Mouse (Mus musculus): ENCODE measurements around the gene Hbq1a. TPM values are rescaled to one million over a fixed set of nuclear protein-coding genes. Genes with fewer than 3 reads are reported as not detected.

Hbq1a gene
- polyA plus RNA-seq, 1 experiment from 2014 or later: 0.45 TPM

DNA sequence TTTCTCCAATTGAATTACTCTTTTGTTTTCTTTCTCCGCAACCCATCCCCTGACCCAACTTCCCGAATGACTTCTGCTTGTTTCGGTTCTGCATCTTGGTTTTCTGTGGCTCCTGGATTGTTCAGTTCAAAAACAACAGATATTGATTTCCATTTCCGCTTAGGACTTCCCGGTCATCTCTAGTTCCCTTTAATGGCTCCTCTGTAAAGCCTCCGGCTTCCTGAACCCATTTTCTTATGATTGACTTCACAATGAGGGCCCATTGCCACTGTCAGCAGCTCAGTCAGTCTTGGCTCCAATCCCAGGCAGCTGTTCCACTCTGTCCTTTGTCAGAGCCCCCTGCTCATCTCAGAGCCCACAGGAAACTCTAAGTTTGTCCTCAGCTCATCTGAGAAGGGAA, 31.2 kb downstream of the Hbq1a start:
- DNase-seq (peak; percentile 77), ATAC-seq (ENCODE audit: insufficient read depth) (peak; percentile 71; the same call in 1 of the 2 replicates)
- H3K9ac ChIP-seq: no peak overlapping the region
- H3K4me3 ChIP-seq (ENCODE audit: low read depth, low read length): no peak overlapping the region
- H3K9me3 ChIP-seq (ENCODE audit: low read depth, low read length): no peaks in the 10 kb centered on the region
- H3K27me3 ChIP-seq (ENCODE audit: insufficient read depth, low read length): no peaks in the 10 kb centered on the region
- TF ChIP-seq CTCF (IDR thresholded peaks at IDR 0.05; ENCODE audit: low read depth): no peak
- H3K4me2 ChIP-seq: no peak overlapping the region
- WGBS: 59% methylated on average over 6 of the region's 6 CpGs
- no peaks in the 10 kb centered on the region for H3K4me1 ChIP-seq (ENCODE audit: insufficient read depth)
- H3K27ac ChIP-seq (ENCODE audit: low read depth): no peak overlapping the region
- H3K36me3 ChIP-seq (ENCODE audit: insufficient read depth): no peaks in the 10 kb centered on the region

DNA sequence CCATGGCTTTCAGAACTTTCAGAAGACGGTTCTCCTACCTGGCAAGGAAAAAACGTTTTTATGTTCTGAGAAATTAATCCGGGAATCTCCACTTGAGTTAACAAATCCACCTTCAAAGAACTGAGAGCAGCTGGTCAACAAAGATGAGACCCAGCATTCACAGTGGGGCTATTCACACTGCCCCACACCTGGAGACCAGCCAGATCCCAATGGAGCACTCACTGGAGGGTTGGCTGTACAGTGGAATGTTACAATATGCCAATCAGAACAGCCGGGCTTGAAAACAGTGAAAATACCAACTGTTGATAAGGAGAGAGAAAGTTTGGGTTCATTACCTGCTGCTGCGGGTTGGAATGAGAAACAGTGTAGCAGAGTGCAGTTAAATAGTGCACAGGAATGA, 32.0 kb downstream of the Hbq1a start:
- H3K27ac ChIP-seq (ENCODE audit: low read depth): no peak overlapping the region
- no peaks in the 10 kb centered on the region for H3K9me3 ChIP-seq (ENCODE audit: low read depth, low read length)
- WGBS: 44% methylated on average over 5 of the region's 5 CpGs
- no peaks in the 10 kb centered on the region for H3K4me1 ChIP-seq (ENCODE audit: insufficient read depth)
- no peak overlapping the region for H3K9ac ChIP-seq
- H3K4me3 ChIP-seq (ENCODE audit: low read depth, low read length): no peak overlapping the region
- no peak overlapping the region for H3K4me2 ChIP-seq
- TF ChIP-seq CTCF (IDR thresholded peaks at IDR 0.05; ENCODE audit: low read depth): no peak
- no peaks in the 10 kb centered on the region for H3K36me3 ChIP-seq (ENCODE audit: insufficient read depth)
- peak; percentile 55 for DNase-seq
- H3K27me3 ChIP-seq (ENCODE audit: insufficient read depth, low read length): no peaks in the 10 kb centered on the region
- ATAC-seq (ENCODE audit: insufficient read depth): peak; percentile 53; the same call in 1 of the 2 replicates

DNA sequence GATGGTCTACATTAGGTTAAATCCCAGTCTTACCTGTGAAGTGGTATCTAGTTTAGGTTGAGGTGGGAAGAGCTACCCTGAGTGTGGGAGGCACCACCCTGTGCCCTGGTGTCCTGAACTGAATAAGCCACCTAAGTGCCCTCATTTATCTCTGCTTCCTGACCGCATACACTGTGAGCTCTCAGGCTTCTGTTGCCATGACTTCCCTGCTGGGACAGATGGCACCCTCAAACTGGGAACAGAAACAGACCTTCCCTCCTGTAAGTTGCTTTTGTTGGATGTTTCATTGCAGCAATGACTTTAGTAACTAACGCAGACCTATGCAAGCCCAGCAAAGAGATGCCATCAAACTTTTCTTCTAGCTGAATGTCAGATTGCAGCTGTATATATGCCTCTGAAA, 33.4 kb downstream of the Hbq1a start:
- ATAC-seq (ENCODE audit: insufficient read depth) (no peak), DNase-seq (no peak)
- Histone ChIP-seq H3K9me3 (ENCODE audit: low read depth, low read length) (no peaks in the 10 kb centered on the region), H3K27ac (ENCODE audit: low read depth) (no peak overlapping the region), H3K36me3 (ENCODE audit: insufficient read depth) (no peaks in the 10 kb centered on the region), H3K4me3 (ENCODE audit: low read depth, low read length) (no peak overlapping the region), H3K4me2 (no peak overlapping the region), H3K9ac (no peak overlapping the region), H3K27me3 (ENCODE audit: insufficient read depth, low read length) (no peaks in the 10 kb centered on the region), H3K4me1 (ENCODE audit: insufficient read depth) (no peaks in the 10 kb centered on the region)
- WGBS: 60% methylated on average over 2 of the region's 2 CpGs
- no peak for TF ChIP-seq CTCF (IDR thresholded peaks at IDR 0.05; ENCODE audit: low read depth)

DNA sequence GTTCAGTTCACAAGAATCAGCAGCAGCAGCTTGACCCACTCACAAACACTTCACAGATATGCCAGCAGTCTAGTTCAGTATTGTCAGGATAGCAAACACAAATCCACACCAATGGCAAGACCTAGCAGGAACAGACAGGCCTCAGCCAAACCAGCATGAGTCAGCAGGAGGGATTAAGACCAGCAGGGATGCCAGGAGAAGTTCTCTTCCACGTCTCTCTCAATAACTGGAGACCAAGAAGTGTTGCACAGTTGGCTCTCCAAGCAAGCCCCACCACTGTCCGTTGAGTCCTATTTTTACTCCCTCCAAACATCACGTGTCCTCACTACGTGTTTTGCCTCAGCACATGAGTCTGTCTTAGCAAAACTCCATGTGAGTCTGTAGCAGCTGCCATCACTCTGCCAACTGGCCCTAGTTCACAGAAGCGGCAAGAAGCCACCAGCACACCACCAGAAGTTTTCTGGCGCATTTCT, 36.6 kb downstream of the Hbq1a start:
- no peak overlapping the region for H3K27ac ChIP-seq (ENCODE audit: low read depth)
- H3K9me3 ChIP-seq (ENCODE audit: low read depth, low read length): no peaks in the 10 kb centered on the region
- 0 out of 2 replicates have a peak, but pooled peaks cover 4% of the 10 kb centered on the region for H3K4me1 ChIP-seq (ENCODE audit: insufficient read depth)
- H3K4me2 ChIP-seq: no peak overlapping the region
- no peak overlapping the region for H3K4me3 ChIP-seq (ENCODE audit: low read depth, low read length)
- ATAC-seq (ENCODE audit: insufficient read depth) (no peak), DNase-seq (peak; percentile 51)
- WGBS: 79% methylated on average over 6 of the region's 6 CpGs
- no peaks in the 10 kb centered on the region for H3K27me3 ChIP-seq (ENCODE audit: insufficient read depth, low read length)
- TF ChIP-seq CTCF (IDR thresholded peaks at IDR 0.05; ENCODE audit: low read depth): no peak
- no peaks in the 10 kb centered on the region for H3K36me3 ChIP-seq (ENCODE audit: insufficient read depth)
- no peak overlapping the region for H3K9ac ChIP-seq

DNA sequence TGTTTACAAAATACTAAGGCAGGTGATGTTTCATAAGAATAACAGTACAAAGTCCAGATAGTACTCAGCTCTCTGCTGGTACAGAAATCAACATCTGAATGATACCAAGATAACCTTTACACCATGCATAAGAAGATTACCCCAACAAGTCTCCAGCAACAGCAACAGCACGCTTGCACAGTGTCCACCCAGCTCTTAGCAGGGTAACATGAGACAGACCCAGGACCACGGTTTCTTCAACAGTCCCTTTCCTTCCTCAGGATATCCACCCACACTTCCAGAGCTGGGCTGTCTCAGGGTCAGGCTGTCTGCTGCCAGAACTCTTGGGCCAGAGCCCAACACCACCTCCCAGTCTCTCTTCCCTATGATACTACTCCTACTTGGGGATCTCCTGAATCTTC, 39.3 kb downstream of the Hbq1a start:
- no peak overlapping the region for H3K4me3 ChIP-seq (ENCODE audit: low read depth, low read length)
- no peaks in the 10 kb centered on the region for H3K27me3 ChIP-seq (ENCODE audit: insufficient read depth, low read length)
- no peaks in the 10 kb centered on the region for H3K36me3 ChIP-seq (ENCODE audit: insufficient read depth)
- TF ChIP-seq CTCF (IDR thresholded peaks at IDR 0.05; ENCODE audit: low read depth): no peak
- H3K9me3 ChIP-seq (ENCODE audit: low read depth, low read length): no peaks in the 10 kb centered on the region
- H3K27ac ChIP-seq (ENCODE audit: low read depth): peak overlapping the region; percentile 24; the same call in 1 of the 2 replicates
- no peak overlapping the region for H3K4me2 ChIP-seq
- ATAC-seq (ENCODE audit: insufficient read depth): peak; percentile 64; the same call in 1 of the 2 replicates
- no peak overlapping the region for H3K9ac ChIP-seq
- DNase-seq: peak; percentile 45
- 43% methylated on average over 2 of the region's 2 CpGs for WGBS
- H3K4me1 ChIP-seq (ENCODE audit: insufficient read depth): 0 out of 2 replicates have a peak, but pooled peaks cover 4% of the 10 kb centered on the region

DNA sequence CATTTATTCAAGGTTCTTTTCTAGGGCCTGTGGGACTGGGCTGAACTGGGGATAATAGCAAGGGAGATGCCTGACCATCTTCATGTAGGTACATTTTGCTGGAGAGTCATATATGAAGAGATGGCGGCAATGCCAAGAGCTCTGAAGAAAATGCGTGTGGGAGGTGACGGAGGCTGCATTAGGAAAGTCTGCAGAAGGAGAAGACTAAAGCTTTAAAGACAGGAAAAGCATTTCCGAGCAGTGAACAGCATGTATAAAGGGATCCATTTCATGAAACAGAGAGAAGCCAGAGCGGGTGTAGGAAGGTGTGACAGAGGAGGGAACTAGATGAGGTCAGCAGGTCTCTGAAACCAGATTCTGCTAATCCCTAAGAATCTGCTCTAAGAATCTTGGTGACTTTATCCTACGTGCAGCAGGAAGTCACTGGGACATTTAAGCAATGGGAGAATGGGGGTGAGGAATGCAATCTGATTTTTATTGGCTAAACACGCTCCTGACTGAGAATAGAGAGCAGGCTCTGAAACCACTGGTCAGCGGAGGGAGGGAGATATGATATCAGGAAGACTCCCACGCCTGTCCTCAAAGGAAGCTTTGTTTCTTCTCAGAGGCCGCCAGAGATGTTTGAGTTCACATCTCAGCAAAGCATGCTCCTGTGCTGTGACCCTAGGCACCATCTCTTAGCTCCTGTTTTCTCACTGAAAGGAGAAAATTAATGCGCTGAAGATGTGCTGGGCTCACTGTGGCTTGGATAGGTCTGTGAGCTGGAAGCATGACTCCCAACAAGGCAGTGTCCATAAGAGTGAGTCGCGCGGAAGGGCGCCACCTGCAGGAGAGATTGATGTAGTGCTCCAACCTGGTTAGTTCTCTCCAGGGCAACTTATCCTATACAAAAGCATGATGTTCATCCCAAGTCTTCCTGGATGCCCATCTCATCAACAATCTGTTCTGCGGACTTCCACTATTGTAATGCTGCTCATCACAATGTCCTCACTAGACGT, 40.9 kb downstream of the Hbq1a start:
- H3K27me3 ChIP-seq (ENCODE audit: insufficient read depth, low read length): no peaks in the 10 kb centered on the region
- 0 out of 2 replicates have a peak, but pooled peaks cover 4% of the 10 kb centered on the region for H3K4me1 ChIP-seq (ENCODE audit: insufficient read depth)
- no peaks in the 10 kb centered on the region for H3K9me3 ChIP-seq (ENCODE audit: low read depth, low read length)
- H3K4me3 ChIP-seq (ENCODE audit: low read depth, low read length): no peak overlapping the region
- no peak overlapping the region for H3K4me2 ChIP-seq
- no peak overlapping the region for H3K27ac ChIP-seq (ENCODE audit: low read depth)
- H3K9ac ChIP-seq: no peak overlapping the region
- no peaks in the 10 kb centered on the region for H3K36me3 ChIP-seq (ENCODE audit: insufficient read depth)
- DNase-seq: peak; percentile 85
- TF ChIP-seq CTCF (IDR thresholded peaks at IDR 0.05; ENCODE audit: low read depth): peak; percentile 88
- WGBS: 31% methylated on average over 17 of the region's 17 CpGs
- peak; percentile 48; the same call in 1 of the 2 replicates for ATAC-seq (ENCODE audit: insufficient read depth)

DNA sequence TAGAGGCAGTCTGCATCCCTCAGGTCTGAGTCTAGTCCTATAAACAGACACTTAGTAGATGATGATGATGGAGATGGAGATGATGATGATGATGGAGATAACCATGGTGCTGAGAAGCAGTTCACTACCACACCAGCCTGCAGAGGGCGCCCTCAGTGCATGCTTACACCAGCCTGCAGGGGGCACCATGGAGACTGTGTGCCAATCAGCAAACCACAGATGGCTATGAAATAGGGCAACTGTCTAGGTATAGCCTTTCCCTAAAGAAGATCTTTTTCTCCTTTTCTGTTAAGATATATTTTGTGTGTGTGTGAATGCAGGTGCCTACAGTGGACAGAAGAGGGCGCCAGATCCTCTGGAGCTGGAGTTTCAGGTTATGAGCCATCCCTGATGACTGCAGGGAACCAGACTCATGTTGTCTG, 42.9 kb downstream of the Hbq1a start:
- H3K4me2 ChIP-seq: no peak overlapping the region
- ATAC-seq (ENCODE audit: insufficient read depth) (no peak), DNase-seq (peak; percentile 78)
- 0 out of 2 replicates have a peak, but pooled peaks cover 4% of the 10 kb centered on the region for H3K4me1 ChIP-seq (ENCODE audit: insufficient read depth)
- no peak overlapping the region for H3K4me3 ChIP-seq (ENCODE audit: low read depth, low read length)
- H3K27ac ChIP-seq (ENCODE audit: low read depth): no peak overlapping the region
- WGBS: 4% methylated on average over 2 of the region's 2 CpGs
- no peak overlapping the region for H3K9ac ChIP-seq
- H3K27me3 ChIP-seq (ENCODE audit: insufficient read depth, low read length): no peaks in the 10 kb centered on the region
- H3K9me3 ChIP-seq (ENCODE audit: low read depth, low read length): no peaks in the 10 kb centered on the region
- H3K36me3 ChIP-seq (ENCODE audit: insufficient read depth): no peaks in the 10 kb centered on the region
- TF ChIP-seq CTCF (IDR thresholded peaks at IDR 0.05; ENCODE audit: low read depth): peak; percentile 88

Measured in lung, embryonic 14.5 days (tissue).